ENCODE assay signal across 19 mouse cellular contexts in genomic region chr7:111366951-111367653, GRCm38 (mm10).
DNase-seq lines count a peak whose midpoint lies in the region; ATAC-seq and TF ChIP-seq lines count a peak whose summit lies in the region.
"Had no signal": no experiment of that assay in that cellular context is flagged by ENCODE, and none has a peak within 500 bp of the region (broad histone marks: within the 10 kb centered on the region; RNA-seq: fewer than 3 reads in every experiment).

No protein-coding gene starts in this region.

- no peak for ATAC-seq in kidney, postnatal 0 days (replicated peaks; ENCODE audit: low FRiP score, low read depth)
- peak; percentile 49 for ATAC-seq in Patski
- peak; percentile 47; the same call in 1 of the 2 replicates for ATAC-seq in stomach, embryonic 16.5 days (ENCODE audit: insufficient read depth, low FRiP score)
- ATAC-seq: forebrain, embryonic 14.5 days; liver, embryonic 12.5 days; midbrain, embryonic 13.5 days had no signal

- TF ChIP-seq CTCF in kidney, postnatal 0 days (IDR thresholded peaks at IDR 0.05; ENCODE audit: low read depth): no peak
- TF ChIP-seq CTCF in C2C12 (IDR thresholded peaks at IDR 0.05; ENCODE audit: control insufficient read depth, insufficient read depth, insufficient read length) (no peak), Patski (IDR thresholded peaks at IDR 0.05) (no peak)

- H3K36me3 ChIP-seq in kidney, postnatal 0 days (ENCODE audit: insufficient read depth, low read length): no peaks in the 10 kb centered on the region
- H3K36me3 ChIP-seq in C2C12 (ENCODE audit: control insufficient read depth, insufficient read depth): no peaks in the 10 kb centered on the region
- H3K36me3 ChIP-seq in stomach, embryonic 16.5 days (ENCODE audit: control insufficient read depth, insufficient read depth, low read length): no peaks in the 10 kb centered on the region
- H3K36me3 ChIP-seq: heart, embryonic 15.5 days; liver, embryonic 12.5 days; lung, embryonic 15.5 days; midbrain, embryonic 13.5 days; neural tube, embryonic 15.5 days had no signal

- 0 out of 2 replicates have a peak, but pooled peaks cover 6% of the 10 kb centered on the region for H3K4me1 ChIP-seq in kidney, postnatal 0 days (replicated peaks; ENCODE audit: insufficient read depth, low read length)
- H3K4me1 ChIP-seq in stomach, embryonic 16.5 days (ENCODE audit: control insufficient read depth, insufficient read depth, low read length): no peaks in the 10 kb centered on the region
- H3K4me1 ChIP-seq: liver, embryonic 12.5 days; lung, embryonic 15.5 days; neural tube, embryonic 15.5 days had no signal

- 53% methylated on average over 4 of the region's 4 CpGs for WGBS in kidney, postnatal 0 days
- WGBS in stomach, embryonic 16.5 days: 63% methylated on average over 4 of the region's 4 CpGs

- in situ Hi-C loops in Patski (cut with MboI; ENCODE audit: low pct_unique_long_range_greater_than_20kb): loop anchor here (10.0 kb wide), 1 partner anchor 608 kb away; no protein-coding TSS in a partner anchor

- H3ac ChIP-seq in C2C12 (ENCODE audit: control insufficient read depth, insufficient read length, low read depth): no peak overlapping the region

- peak; percentile 61 for DNase-seq in kidney, postnatal 0 days (ENCODE audit: low spot score)
- DNase-seq in kidney, postnatal 25 days: no peak
- peak; percentile 94 for DNase-seq in Patski (ENCODE audit: low read depth, low spot score)
- DNase-seq in lung, postnatal 36 days: no peak
- no peak for DNase-seq in left cerebral cortex, adult 11 months (ENCODE audit: low spot score)
- DNase-seq: cerebellum, adult 9-11 months; gastrocnemius, adult 2 months; heart, adult 18-20 months; retina, postnatal 1 day had no signal

- no peaks in the 10 kb centered on the region for H3K79me2 ChIP-seq in C2C12 (ENCODE audit: control insufficient read depth, insufficient read depth)

- no peak overlapping the region for H3K4me2 ChIP-seq in kidney, postnatal 0 days (ENCODE audit: low read length)
- H3K4me2 ChIP-seq in stomach, embryonic 16.5 days (ENCODE audit: low read depth, low read length): no peak overlapping the region
- H3K4me2 ChIP-seq: heart, embryonic 15.5 days; liver, embryonic 12.5 days; lung, embryonic 15.5 days; midbrain, embryonic 13.5 days; neural tube, embryonic 15.5 days had no signal

- POLR2A ChIA-PET in Patski (lab: Charles Lee): no interaction called here

- no peak overlapping the region for H3K4me3 ChIP-seq in kidney, postnatal 0 days (replicated peaks; ENCODE audit: low read depth, low read length)
- no peak overlapping the region for H3K4me3 ChIP-seq in C2C12 (ENCODE audit: insufficient read depth, poor library complexity, severe bottlenecking)
- no peak overlapping the region for H3K4me3 ChIP-seq in stomach, embryonic 16.5 days (replicated peaks; ENCODE audit: low read length)
- H3K4me3 ChIP-seq: gastrocnemius, adult 2 months; heart, embryonic 15.5 days; layer of hippocampus, adult 2 months; left cerebral cortex, adult 2 months; liver, embryonic 12.5 days; lung, embryonic 15.5 days; midbrain, embryonic 13.5 days; neural tube, embryonic 15.5 days had no signal

- no peaks in the 10 kb centered on the region for H3K9me3 ChIP-seq in kidney, postnatal 0 days (replicated peaks; ENCODE audit: low read length)
- no peaks in the 10 kb centered on the region for H3K9me3 ChIP-seq in stomach, embryonic 16.5 days (replicated peaks; ENCODE audit: control insufficient read depth, low read length)
- H3K9me3 ChIP-seq: heart, embryonic 15.5 days; liver, embryonic 12.5 days; lung, embryonic 15.5 days; midbrain, embryonic 13.5 days; neural tube, embryonic 15.5 days had no signal

- H3K27me3 ChIP-seq in kidney, postnatal 0 days (ENCODE audit: insufficient read depth, low read length): no peaks in the 10 kb centered on the region
- no peaks in the 10 kb centered on the region for H3K27me3 ChIP-seq in C2C12 (ENCODE audit: control insufficient read depth, insufficient read depth, insufficient read length)
- H3K27me3 ChIP-seq in Patski: no peaks in the 10 kb centered on the region
- H3K27me3 ChIP-seq in stomach, embryonic 16.5 days (ENCODE audit: control insufficient read depth, insufficient read depth, low read length): no peaks in the 10 kb centered on the region
- H3K27me3 ChIP-seq: heart, embryonic 15.5 days; liver, embryonic 12.5 days; lung, embryonic 15.5 days; midbrain, embryonic 13.5 days; neural tube, embryonic 15.5 days had no signal

- no peak overlapping the region for H3K9ac ChIP-seq in kidney, postnatal 0 days (ENCODE audit: low read depth, low read length)
- no peak overlapping the region for H3K9ac ChIP-seq in stomach, embryonic 16.5 days (ENCODE audit: low read length)
- H3K9ac ChIP-seq: heart, embryonic 15.5 days; liver, embryonic 12.5 days; lung, embryonic 15.5 days; midbrain, embryonic 13.5 days; neural tube, embryonic 15.5 days had no signal

- CTCF ChIA-PET in Patski (lab: Charles Lee): interaction anchor here (0.7 to 1.6 kb wide), 2 partner anchors 21 to 70 kb away, joined by 3 to 5 read pairs; no protein-coding TSS in a partner anchor

- H3K79me3 ChIP-seq in C2C12 (ENCODE audit: low read depth): no peaks in the 10 kb centered on the region

- H3K27ac ChIP-seq in kidney, postnatal 0 days: no peak overlapping the region
- H3K27ac ChIP-seq in stomach, embryonic 16.5 days (ENCODE audit: low read length): no peak overlapping the region
- H3K27ac ChIP-seq: gastrocnemius, adult 2 months; heart, embryonic 15.5 days; layer of hippocampus, adult 2 months; left cerebral cortex, adult 2 months; liver, embryonic 12.5 days; lung, embryonic 15.5 days; midbrain, embryonic 13.5 days; neural tube, embryonic 15.5 days had no signal

TF ChIP-seq in C2C12, 6 proteins besides CTCF, POLR2A, EP300 and RAD21:
- no peak for TF ChIP-seq CEBPB (IDR thresholded peaks at IDR 0.05; ENCODE audit: low read depth)
- peak; percentile 30 for TF ChIP-seq MYOD1 (IDR thresholded peaks at IDR 0.05; ENCODE audit: control insufficient read depth, insufficient read length, low read depth)

Comparison
In these comparisons a context has a peak if more than half of its experiments do, and no peak if none do; other contexts are left out.
1. DNase-seq: peak in kidney, postnatal 0 days (single experiment) and Patski (single experiment); none in kidney, postnatal 25 days (0 of 2), lung, postnatal 36 days (single experiment) and left cerebral cortex, adult 11 months (single experiment).